Mouse (Mus musculus) cerebellum, adult 18-20 months (tissue): ENCODE data around the gene Tubd1.
A peak's percentile ranks its signal among the peaks of the same experiment; 100 is the strongest.

ENCODE experiments used
- DNase-seq, 2 experiments: peaks; one replicate each; pipeline ENCODE4 v3.0.0; 2021

Gene Tubd1

DNA sequence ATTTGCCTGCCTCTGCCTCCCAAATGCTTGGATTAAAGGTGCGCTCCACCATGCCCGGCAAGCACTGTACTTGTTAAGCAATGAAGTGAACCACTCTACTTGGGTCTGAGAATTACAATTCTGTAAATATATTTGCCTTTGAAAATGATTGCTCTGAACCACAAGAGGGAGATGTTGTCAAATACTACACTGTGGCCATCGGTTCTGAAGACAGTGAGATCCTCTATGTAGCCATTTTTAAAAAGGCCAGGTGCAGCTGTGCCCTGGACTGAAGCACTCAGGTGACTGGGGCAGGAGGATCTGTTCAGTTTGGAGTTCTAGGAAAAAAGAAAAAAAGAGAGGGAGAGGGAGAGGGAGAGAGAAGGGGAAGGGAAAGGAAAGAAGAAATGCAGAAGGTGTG, 23.6 kb downstream of the Tubd1 start:
- no peak for DNase-seq

- DNase-seq: no peak
Measured at GRCm38 (mm10) chr11:86570261-86570746, 25.5 kb downstream of the Tubd1 start.

GRCm38 (mm10) chr11:86571047-86571855, 26.5 kb downstream of the Tubd1 start:
- peak in 1 of 2 experiments; percentile 9 for DNase-seq

DNA sequence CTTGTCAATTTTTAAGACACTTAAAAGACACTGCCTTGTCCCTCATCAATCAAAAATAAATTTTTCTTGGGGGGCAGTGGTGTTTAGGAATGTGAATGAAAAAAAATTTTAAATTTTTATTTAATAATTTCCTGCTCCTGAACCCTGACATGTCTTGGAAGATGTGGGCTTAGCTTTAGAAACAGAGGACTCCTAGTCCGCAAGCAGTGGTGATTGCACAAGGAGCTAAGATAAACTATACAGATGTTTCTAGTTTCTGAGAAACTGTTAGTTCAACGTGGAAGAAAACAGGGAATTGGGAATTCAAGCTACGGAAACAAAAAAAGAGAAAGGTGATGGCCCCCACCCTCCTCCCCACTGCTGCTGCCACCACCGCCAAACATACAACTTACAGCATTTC, 27.1 kb downstream of the Tubd1 start:
- no peak for DNase-seq

GRCm38 (mm10) chr11:86572623-86573022, 27.8 kb downstream of the Tubd1 start:
- no peak for DNase-seq

DNA sequence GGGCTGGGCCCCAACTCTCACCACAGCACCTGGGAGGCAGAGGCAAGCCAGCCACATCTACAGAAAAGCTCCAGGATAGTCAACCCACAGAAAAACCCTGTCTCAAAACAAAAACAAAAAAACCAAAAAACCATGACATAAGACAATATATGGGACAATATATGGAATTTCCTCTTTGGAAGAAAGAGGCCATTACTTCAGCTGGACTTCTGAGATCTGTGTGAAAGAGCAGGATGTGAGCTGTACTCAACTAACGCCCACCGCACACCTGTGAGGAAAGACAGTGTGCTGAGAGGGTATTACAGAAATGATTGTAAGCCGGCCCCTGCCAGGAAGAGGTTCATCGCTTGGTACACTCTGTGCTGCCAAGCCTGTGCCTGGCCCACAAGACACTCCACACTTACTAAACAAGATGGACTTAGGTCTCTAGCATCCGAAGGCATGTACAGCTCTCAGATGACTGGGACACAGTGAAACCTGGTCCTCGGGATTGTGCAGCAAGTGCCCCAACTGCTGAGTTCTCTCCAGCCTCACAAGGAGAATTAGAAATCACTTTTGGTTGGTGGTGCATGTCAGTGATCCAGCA, 28.9 kb downstream of the Tubd1 start:
- no peak for DNase-seq

- DNase-seq: no peak
Measured at GRCm38 (mm10) chr11:86574408-86574807, 29.6 kb downstream of the Tubd1 start.

DNA sequence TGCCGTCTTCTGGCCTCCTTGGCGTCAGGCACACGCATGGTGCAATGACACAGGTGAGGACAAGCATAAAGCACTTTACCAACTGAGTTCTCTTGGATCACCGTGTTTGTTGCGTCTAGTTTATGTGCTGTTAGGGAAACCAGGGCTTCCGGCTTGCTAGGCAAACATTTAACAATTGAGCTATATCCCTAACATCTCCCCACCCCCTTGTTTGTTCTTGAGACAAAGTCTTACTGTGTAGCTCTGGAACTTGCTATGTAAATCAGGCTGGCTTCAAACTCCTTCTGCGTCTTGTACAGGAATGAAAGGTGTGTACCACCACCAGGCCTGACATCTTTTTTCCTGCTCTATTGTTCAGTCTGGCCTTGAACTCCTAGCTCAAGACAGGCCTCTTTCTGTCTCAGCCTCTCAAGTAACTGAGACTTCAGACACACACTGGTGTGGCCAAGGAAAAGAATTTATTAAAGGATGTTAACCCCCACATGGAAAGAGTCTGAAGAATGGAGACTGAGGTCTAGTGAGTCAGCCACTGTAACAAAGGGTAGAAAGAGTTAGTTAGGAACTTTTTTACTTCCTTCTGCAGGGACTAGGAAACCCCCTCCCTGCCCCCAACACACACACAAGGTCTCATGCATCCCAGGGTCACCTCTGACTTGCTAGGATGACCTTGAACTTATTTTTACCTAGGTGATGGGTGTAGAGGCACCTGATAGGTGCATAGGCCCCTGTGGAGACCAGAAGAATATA, 31.0 kb downstream of the Tubd1 start:
- no peak for DNase-seq

DNA sequence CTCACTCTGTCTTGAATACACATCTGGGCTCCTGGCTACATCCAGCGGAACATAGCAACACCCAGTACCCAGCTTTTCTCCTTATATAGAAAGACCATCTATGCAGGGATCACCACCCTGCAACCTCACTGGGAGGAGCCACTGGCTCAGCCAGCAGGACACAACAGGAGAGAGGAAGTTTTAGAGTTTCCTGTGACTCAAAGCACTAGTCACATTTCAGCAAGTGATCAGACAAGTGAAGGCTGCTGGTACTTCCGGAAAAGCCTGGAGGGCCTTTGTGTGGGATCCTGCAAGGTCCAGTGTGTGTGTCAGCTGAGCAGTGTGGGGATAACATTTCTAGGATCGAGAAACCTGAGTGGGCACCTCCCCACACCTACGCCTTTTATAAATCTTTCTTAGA, 32.4 kb downstream of the Tubd1 start:
- no peak for DNase-seq

DNA sequence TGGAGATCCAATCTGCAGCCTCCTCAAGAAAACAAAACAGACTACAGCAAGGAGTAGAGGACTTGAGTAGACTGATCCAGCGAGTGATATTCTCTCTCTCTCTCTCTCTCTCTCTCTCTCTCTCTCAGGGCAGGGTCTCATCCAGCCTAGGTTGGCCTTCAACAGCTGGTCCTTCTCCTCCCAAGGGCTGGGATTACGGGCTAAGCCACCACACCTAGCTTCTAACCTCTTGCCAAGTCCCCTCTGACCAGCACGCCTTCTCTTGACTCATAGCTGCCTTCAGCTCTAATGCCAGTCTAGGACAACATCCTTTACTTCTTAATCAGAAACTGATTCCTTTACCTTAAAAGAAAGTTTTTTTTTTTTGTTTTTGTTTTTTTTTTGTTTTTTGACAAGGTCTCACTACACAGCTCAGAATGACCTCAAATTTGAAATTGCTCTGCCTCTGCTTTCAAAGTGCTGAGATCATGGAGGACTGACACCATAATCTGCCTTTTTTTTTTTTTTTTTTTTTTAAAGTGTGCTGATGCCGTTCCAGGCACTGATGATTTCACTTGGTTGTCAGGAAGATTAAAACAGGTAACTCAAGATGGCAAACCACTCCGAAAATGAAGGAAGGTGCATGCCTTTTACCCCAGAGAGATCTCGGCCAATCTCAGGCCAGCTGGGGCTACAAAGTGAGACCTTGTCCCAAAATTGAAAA, 33.5 kb downstream of the Tubd1 start:
- DNase-seq: no peak

DNA sequence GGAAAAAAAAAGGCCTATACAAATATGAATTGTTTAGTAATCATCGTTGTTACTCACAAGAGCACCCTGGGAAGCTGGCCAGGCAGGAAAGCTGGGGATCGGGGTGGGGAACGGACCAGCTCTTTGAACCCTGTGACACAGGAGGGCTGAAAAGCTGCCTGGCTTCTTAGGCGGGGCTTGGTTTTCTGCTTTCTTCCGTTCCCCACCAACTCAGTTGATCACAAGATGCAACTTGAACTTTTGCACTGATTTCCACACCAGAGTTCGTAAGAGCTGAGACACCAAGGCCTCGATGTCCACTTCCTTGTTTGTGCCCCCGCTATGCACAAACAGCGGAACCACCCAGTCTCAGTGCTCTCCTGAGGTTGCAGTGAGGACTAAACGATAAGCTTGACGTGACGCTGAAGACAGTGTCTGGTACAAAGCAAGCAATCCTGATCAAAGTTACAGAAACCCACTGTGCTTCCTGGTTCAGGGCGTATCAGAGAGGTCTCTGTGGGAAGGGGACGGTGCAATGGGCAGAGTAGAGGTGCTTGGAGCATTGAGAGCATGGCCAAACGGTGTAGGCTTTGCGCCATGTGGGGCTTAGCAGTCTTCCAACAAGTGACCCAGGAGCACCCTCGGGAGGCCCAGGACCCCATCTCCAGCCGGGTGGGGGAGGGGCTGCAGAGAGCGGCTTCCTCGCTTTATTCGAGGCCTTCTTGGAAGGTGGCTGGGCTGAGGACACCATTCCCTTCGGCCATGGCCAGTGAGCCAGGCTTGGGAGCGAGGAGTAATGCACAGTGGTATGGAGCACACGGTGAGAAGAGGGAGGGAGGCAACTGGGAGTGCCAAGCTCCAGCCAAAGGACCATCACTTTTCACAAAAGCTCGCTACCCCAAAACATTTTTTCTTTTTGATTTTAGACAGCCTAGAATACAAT, 34.3 kb downstream of the Tubd1 start:
- no peak for DNase-seq

GRCm38 (mm10) chr11:86579731-86580318, 35.0 kb downstream of the Tubd1 start:
- no peak for DNase-seq

- DNase-seq: no peak
Measured at GRCm38 (mm10) chr11:86580319-86581113, 35.7 kb downstream of the Tubd1 start.

- DNase-seq: no peak
Measured at GRCm38 (mm10) chr11:86581250-86581753, 36.5 kb downstream of the Tubd1 start.

DNA sequence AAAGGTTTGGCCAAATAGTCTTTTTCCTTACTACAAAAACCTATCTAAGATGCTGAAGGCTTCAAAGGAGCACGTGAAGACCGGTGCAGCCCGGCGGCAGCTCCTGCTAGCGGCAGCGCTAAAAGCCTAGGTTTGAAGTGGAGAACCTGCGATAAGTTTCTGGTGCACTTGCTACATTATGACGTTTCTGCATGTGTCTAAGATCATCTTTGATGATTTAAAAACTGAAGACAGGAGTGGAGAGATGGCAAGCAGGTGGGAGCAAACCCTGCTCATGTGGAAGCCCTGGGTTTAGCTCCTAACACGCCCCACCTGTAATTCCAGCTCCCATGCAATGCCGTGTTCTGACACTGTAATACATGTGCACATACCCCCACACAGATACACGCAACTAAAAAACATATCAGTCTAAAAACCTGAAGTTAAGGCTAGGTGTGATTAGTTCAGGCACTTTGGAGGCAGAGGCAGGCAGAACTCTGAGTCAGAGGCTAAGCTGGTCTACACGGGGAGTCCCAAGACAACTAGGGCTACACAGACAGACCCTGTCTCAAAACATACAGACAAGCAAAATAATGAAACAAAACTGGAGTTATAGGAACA, 37.3 kb downstream of the Tubd1 start:
- no peak for DNase-seq

DNA sequence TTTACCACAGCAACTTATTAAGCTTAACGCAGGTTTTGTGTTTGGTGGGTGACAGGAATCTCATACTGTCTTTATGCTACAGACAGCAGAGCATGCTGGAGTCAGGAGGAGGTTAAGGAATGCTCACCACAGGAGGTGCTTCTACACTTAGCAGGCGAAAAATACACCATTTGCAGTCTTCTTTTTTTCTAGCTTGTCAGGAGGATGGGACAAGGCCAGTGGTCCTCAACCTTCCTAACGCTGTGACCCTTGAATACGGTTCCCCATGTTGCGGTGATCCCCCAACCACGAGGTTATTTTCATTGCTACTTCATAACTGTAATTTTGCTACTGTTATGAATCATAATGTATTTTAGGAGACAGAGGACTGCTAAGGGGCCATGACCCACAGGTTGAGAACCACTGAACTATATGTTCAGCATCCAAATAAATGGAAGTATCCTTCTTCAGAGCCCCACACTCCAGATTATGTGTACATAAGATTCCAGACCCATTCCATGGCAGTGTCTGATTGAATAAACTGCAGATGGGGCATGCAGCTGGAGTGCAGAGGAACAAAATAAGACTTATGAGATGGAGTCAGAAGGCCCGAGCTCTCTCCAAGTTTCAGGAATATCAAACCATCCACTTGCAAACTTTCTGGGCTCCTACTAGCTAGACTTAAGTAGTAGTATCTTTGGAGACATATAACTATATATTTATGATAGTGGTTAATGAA, 37.9 kb downstream of the Tubd1 start:
- no peak for DNase-seq

DNA sequence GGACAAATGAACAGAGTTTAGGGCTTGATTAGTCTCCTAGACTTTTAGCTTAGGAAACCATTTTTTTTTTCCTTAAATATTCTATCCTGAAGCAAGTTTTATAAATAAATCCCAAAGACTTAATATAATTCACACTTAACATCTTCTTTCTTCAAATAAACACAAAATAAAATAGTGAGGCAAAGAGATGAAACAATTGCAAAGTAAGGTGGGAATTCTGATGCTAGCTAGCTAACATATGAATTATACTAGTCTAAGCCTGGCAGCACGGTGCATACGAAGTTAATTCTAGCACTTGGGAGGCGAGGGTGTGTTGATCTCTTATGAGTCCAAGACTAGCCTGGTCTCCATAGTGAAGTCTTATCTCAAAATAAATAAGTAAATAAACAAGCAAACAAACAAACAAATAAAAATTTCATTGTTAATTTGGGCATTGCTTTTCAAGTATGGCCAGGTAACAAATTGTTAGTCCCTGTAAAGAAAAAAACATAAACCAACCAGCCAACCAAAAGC, 38.6 kb downstream of the Tubd1 start:
- DNase-seq: no peak

DNA sequence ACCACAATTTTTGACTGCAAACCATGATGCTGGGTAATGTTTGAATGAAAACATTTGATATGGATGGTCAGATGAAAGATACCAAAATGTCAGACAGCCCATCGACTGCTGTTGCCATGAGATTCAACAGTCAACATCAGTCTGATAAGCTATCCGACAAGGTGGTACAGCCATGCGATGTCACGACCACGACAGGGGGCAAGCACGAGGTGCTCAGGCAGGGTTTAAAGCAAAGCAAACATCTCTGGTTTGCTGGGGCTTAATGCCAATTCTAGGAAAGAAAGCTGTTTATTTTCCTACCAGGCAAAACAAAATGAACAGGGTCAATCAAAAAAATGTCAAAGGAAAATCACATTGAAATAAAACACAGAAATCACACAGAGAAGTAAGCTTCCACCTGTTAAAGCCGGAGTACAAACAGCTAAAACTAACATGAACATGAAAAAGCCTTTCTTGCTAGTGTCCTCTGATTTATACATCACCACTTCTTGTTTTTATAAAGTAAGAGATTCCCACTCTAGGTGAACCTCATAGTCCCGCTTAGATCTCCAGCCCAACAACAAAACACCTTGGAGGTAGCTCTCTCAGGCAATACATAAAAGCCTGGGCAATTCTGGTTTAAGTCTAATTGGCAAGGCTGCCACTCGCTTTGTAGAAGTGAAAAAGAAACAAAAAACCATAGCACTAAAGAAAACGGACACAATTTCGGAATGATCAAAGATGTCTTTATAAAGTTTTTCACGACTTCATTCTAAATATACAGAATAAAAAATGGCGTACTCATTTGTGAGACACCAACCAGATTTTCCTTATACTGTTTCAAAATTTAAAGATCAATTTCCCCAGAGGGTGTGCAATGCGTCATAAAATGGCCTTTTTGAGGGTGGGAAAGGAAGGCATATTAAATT, 39.5 kb downstream of the Tubd1 start:
- no peak for DNase-seq
